Mouse (Mus musculus): Measurements from ENCODE around the gene Btbd16. TPM values are rescaled to one million over a fixed set of nuclear protein-coding genes. Genes with fewer than 3 reads are reported as not detected.

Btbd16 gene
- polyA plus RNA-seq, 1 experiment from 2014 or later: 0.52 TPM

GRCm38 (mm10) chr7:130766411-130767170, 7.3 kb upstream of the Btbd16 start:
- H3K9me3 ChIP-seq (ENCODE audit: low read length): no peaks in the 10 kb centered on the region
- TF ChIP-seq CTCF (IDR thresholded peaks at IDR 0.05; ENCODE audit: low read depth) (no peak), EP300 (IDR thresholded peaks at IDR 0.05; ENCODE audit: low read depth) (no peak)
- no peaks in the 10 kb centered on the region for H3K4me1 ChIP-seq (ENCODE audit: insufficient read depth)
- DNase-seq: no peak
- no peak overlapping the region for H3K9ac ChIP-seq (replicated peaks)
- no peak overlapping the region for H3K4me2 ChIP-seq (ENCODE audit: low read depth, low read length)
- WGBS (ENCODE audit: insufficient replicate concordance): 76% methylated on average over 30 of the region's 30 CpGs
- ATAC-seq: no peak
- H3K27ac ChIP-seq (ENCODE audit: low read depth): no peak overlapping the region
- H3K4me3 ChIP-seq (ENCODE audit: low read depth, low read length): no peak overlapping the region
- H3K36me3 ChIP-seq (replicated peaks; ENCODE audit: insufficient read depth, low read length): peaks cover 3% of the 10 kb centered on the region; the same call in 1 of the 2 replicates
- H3K27me3 ChIP-seq (ENCODE audit: insufficient read depth, low read length): no peaks in the 10 kb centered on the region

GRCm38 (mm10) chr7:130768151-130768550, 5.7 kb upstream of the Btbd16 start:
- Histone ChIP-seq H3K9ac (replicated peaks) (no peak overlapping the region), H3K4me3 (ENCODE audit: low read depth, low read length) (no peak overlapping the region), H3K27me3 (ENCODE audit: insufficient read depth, low read length) (no peaks in the 10 kb centered on the region), H3K9me3 (ENCODE audit: low read length) (no peaks in the 10 kb centered on the region), H3K4me2 (ENCODE audit: low read depth, low read length) (no peak overlapping the region), H3K4me1 (ENCODE audit: insufficient read depth) (peaks cover 5% of the 10 kb centered on the region), H3K27ac (ENCODE audit: low read depth) (no peak overlapping the region), H3K36me3 (replicated peaks; ENCODE audit: insufficient read depth, low read length) (peaks cover 3% of the 10 kb centered on the region; the same call in 1 of the 2 replicates)
- WGBS (ENCODE audit: insufficient replicate concordance): 73% methylated on average over 4 of the region's 4 CpGs
- ATAC-seq (no peak), DNase-seq (no peak)
- TF ChIP-seq CTCF (IDR thresholded peaks at IDR 0.05; ENCODE audit: low read depth): no peak
- no peak for TF ChIP-seq EP300 (IDR thresholded peaks at IDR 0.05; ENCODE audit: low read depth)

- TF ChIP-seq CTCF (IDR thresholded peaks at IDR 0.05; ENCODE audit: low read depth) (peak; percentile 87), EP300 (IDR thresholded peaks at IDR 0.05; ENCODE audit: low read depth) (no peak)
- H3K4me1 ChIP-seq (ENCODE audit: insufficient read depth): peaks cover 5% of the 10 kb centered on the region
- H3K36me3 ChIP-seq (replicated peaks; ENCODE audit: insufficient read depth, low read length): no peaks in the 10 kb centered on the region
- no peaks in the 10 kb centered on the region for H3K9me3 ChIP-seq (ENCODE audit: low read length)
- DNase-seq (peak; percentile 85), ATAC-seq (peak; percentile 37; the same call in 1 of the 2 replicates)
- no peak overlapping the region for H3K9ac ChIP-seq (replicated peaks)
- H3K4me2 ChIP-seq (ENCODE audit: low read depth, low read length): no peak overlapping the region
- H3K27me3 ChIP-seq (ENCODE audit: insufficient read depth, low read length): no peaks in the 10 kb centered on the region
- no peak overlapping the region for H3K27ac ChIP-seq (ENCODE audit: low read depth)
- no peak overlapping the region for H3K4me3 ChIP-seq (ENCODE audit: low read depth, low read length)
- WGBS (ENCODE audit: insufficient replicate concordance): 22% methylated on average over 3 of the region's 3 CpGs
These were observed 3.2 kb upstream of the Btbd16 start for GRCm38 (mm10) chr7:130770707-130771106.

GRCm38 (mm10) chr7:130773171-130773830, 568 bp upstream of the Btbd16 start:
- Histone ChIP-seq H3K4me2 (ENCODE audit: low read depth, low read length) (no peak overlapping the region), H3K36me3 (replicated peaks; ENCODE audit: insufficient read depth, low read length) (no peaks in the 10 kb centered on the region), H3K4me1 (ENCODE audit: insufficient read depth) (peaks cover 5% of the 10 kb centered on the region), H3K27me3 (ENCODE audit: insufficient read depth, low read length) (no peaks in the 10 kb centered on the region), H3K9ac (replicated peaks) (no peak overlapping the region), H3K9me3 (ENCODE audit: low read length) (no peaks in the 10 kb centered on the region), H3K27ac (ENCODE audit: low read depth) (no peak overlapping the region), H3K4me3 (ENCODE audit: low read depth, low read length) (no peak overlapping the region)
- ATAC-seq: peak; percentile 86
- peak; percentile 75 for DNase-seq
- 66% methylated on average over 11 of the region's 11 CpGs for WGBS (ENCODE audit: insufficient replicate concordance)
- TF ChIP-seq CTCF (IDR thresholded peaks at IDR 0.05; ENCODE audit: low read depth) (peak; percentile 78), EP300 (IDR thresholded peaks at IDR 0.05; ENCODE audit: low read depth) (peak; percentile 16; the same call in 1 of the 2 replicates)

- WGBS (ENCODE audit: insufficient replicate concordance): 46% methylated on average over 5 of the region's 5 CpGs
- Histone ChIP-seq H3K4me1 (ENCODE audit: insufficient read depth) (peaks cover 1% of the 10 kb centered on the region; the same call in 1 of the 2 replicates), H3K27me3 (ENCODE audit: insufficient read depth, low read length) (no peaks in the 10 kb centered on the region), H3K27ac (ENCODE audit: low read depth) (no peak overlapping the region), H3K4me3 (ENCODE audit: low read depth, low read length) (no peak overlapping the region), H3K36me3 (replicated peaks; ENCODE audit: insufficient read depth, low read length) (no peaks in the 10 kb centered on the region), H3K4me2 (ENCODE audit: low read depth, low read length) (no peak overlapping the region), H3K9ac (replicated peaks) (no peak overlapping the region), H3K9me3 (ENCODE audit: low read length) (no peaks in the 10 kb centered on the region)
- ATAC-seq: peak; percentile 48; the same call in 1 of the 2 replicates
- no peak for DNase-seq
- TF ChIP-seq CTCF (IDR thresholded peaks at IDR 0.05; ENCODE audit: low read depth) (no peak), EP300 (IDR thresholded peaks at IDR 0.05; ENCODE audit: low read depth) (no peak)
These were observed 7.1 kb downstream of the Btbd16 start for GRCm38 (mm10) chr7:130780866-130781419.

- Histone ChIP-seq H3K4me2 (ENCODE audit: low read depth, low read length) (no peak overlapping the region), H3K4me3 (ENCODE audit: low read depth, low read length) (no peak overlapping the region), H3K27ac (ENCODE audit: low read depth) (no peak overlapping the region), H3K36me3 (replicated peaks; ENCODE audit: insufficient read depth, low read length) (no peaks in the 10 kb centered on the region), H3K4me1 (ENCODE audit: insufficient read depth) (peaks cover 10% of the 10 kb centered on the region), H3K27me3 (ENCODE audit: insufficient read depth, low read length) (no peaks in the 10 kb centered on the region), H3K9ac (replicated peaks) (no peak overlapping the region), H3K9me3 (ENCODE audit: low read length) (no peaks in the 10 kb centered on the region)
- no peak for DNase-seq
- WGBS (ENCODE audit: insufficient replicate concordance): 64% methylated on average over 5 of the region's 5 CpGs
- no peak for TF ChIP-seq CTCF (IDR thresholded peaks at IDR 0.05; ENCODE audit: low read depth)
- no peak for TF ChIP-seq EP300 (IDR thresholded peaks at IDR 0.05; ENCODE audit: low read depth)
- no peak for ATAC-seq
These were observed 8.7 kb downstream of the Btbd16 start for GRCm38 (mm10) chr7:130782501-130783050.

Data from liver, postnatal 0 days (tissue).